Mouse (Mus musculus) left cerebral cortex, postnatal 36 days (tissue): ENCODE measurements at regions not wholly inside any gene's neighbourhood (a gene's known extent, or its start where the extent isn't known, plus 50 kb on each side); places are given as distances from the start of the nearest gene placed in this dataset.

Source experiments
- DNase-seq, 2 experiments: peaks; one replicate each; pipeline ENCODE4 v3.0.0; 2021 to 2022; ENCODE audit warnings: low spot score in 2 of 2, mixed read lengths in 1 of 2
- intact Hi-C: fragments of 180-260 bp; cut with DNase I; formaldehyde crosslinking; loops from one replicate; pipeline ENCODE4 v1.15.1; 2025

DNA sequence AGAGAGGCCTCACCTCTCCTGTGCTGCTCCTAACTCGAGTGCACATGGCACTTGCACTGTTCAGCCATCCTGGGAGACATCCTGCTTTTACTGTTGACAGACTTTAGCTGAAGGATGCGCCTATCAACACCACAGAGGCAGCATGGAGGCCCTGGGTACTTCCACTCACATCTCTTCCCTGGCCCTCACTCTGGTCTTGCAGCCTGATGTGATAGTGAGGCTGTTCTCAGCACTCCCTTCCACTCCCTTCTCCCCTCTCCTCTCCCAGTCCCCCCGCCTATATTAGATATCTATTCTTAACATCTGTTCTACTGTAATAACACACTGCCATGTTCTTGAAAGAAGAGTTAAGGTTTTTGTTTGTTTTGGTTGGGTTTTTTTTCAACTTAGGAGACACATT, 50.2 kb upstream of the Bod1 start:
- intact Hi-C loops: no loop called here
- no peak for DNase-seq

DNA sequence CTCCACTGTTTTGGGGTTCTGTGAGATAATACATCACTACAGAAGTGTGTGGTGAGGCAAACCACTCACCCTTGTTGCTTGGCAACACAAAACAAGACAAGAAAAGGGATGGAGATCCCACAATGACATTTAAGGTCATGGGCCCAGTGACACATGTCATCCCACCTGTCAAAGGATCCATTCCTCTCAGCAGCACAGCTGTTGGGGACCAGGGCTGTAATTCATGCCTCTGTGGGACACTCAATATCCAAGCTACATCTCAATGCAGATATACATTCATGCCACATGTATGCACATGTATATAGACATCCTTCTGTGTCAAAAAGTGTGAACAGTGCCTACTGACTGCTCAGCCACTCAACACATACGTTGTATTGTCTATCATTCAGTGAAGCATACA, 52.8 kb upstream of the Bod1 start:
- DNase-seq: no peak
- intact Hi-C loops: no loop called here

DNA sequence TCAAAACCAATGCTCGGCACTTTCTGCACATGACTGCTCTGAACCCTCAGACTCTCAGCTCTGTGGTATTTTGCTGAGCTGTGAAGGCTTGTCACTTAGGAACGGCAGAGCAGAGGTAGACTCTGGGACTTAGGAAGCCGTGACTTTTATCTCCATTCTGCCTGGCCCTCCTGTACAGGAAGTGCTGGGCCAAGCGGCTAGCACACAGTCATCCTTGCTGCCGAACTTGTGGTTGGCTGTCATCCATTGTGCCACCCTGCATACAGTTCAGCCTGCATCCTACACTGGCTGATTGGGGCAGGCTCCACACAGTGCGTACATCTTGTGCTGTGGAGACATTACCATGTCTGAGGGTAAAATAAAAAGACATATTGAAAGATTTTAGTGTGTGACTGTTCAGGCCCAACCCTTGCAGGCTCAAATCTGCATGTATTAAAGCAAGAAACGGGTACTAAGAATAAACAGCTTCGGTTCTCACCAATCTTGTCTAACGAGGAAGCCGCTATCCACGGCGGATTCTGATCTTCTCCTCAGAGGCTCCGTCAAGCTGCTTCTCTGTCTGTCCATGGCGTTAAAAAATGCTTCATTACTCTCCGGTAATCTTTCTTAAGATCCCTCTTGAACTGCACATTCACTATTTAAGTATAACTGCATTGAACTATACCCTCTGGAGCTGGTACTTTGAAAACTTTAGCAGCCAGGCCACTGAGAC, 54.4 kb upstream of the Bod1 start:
- DNase-seq: no peak
- intact Hi-C loops: no loop called here

DNA sequence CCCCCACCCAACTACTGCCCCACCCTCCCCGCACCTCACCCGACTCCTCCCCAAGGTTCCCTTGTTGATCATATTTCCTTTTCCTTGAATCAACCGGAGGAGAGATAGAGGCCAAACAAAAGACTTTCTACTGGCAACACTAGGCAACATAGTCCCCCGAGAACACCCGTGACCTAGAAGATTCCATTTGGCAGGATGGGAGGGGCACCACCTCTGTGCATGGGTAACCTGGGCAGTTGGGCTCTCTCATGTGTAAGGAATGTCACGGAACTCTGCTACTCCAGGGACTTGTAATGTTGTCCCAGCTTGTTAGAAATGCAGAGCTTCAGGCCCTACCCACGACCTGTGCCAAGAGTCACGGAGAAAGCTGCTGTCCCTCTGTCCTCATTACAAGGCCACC, 55.6 kb upstream of the Bod1 start:
- intact Hi-C loops: no loop called here
- DNase-seq: no peak

DNA sequence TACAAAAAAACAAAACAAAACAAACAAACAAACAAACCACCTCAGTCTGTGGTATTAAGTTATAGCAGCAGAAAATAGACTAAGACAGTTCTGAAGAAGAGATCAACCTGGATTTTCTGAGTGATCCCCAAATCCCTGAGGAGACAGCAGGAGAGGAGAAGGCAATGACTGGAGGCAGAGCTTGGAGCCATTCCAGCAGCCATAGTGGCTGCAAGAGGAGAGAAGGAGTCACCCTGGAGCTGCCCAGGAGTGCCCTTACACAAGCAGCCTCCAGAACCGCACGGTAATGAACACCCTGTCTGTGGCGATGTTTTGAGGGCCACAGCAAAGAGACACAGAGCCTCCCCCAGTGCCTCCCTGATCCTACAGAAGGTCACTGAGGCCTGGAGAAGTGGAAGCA, 58.0 kb upstream of the Bod1 start:
- intact Hi-C loops: no loop called here
- DNase-seq: no peak

DNA sequence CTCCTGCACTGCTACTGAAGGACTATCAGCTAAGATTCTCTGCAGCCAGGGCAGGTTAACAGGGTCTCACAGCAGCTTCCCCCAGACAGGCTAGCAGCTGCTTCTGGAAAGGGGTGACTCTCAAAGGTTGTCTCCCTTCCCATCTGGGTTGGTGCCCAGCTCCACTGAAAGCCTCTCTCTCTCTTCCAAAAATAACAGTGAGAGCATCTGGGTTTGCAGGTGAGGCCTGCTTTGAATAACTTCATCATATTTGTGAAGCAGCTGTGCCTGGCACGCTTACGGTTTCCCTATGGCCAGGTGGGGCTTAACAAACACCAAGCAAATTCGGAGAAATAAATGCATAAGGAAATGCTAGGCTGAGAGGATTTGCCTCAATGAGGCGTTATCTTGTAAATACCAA, 58.5 kb upstream of the Bod1 start:
- intact Hi-C loops: no loop called here
- DNase-seq: no peak

DNA sequence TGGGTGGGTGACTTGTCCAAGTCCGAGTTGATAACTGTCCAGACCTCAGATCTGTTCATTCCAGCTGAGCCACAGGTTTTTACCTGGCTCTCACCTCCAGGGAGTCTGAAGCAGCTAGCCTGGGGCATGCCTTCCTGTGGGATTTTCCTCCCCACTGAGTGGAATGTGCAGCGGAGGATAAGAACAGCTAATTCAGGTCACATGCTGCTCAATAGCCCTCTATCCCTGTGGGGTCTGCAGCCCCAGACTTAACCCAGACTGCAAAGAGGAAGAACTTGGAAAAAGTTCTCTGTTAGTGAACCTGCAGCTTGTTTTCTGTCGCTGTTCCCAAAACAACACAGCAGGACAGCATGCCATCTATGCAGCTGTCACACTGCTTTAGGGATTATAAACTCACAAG, 59.0 kb upstream of the Bod1 start:
- intact Hi-C loops: no loop called here
- no peak for DNase-seq

DNA sequence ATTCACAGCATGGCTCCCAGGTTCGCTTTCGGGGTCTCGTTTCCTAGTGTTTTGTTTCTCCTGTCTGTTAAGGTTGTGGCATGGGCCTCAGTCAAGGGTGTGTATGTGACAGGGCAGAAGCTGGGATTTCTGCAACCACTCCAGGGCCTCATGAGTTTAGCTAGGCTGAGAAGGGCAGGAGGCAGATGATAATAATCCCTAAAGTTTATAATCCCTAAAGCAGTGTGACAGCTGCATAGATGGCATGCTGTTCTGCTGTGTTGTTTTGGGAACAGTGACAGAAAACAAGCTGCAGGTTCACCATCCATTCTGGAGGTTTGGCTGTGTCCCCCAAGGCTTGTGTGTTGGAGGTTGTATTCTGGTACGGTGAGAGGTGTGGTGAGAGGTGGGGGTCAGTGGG, 59.8 kb upstream of the Bod1 start:
- DNase-seq: no peak
- intact Hi-C loops: no loop called here

DNA sequence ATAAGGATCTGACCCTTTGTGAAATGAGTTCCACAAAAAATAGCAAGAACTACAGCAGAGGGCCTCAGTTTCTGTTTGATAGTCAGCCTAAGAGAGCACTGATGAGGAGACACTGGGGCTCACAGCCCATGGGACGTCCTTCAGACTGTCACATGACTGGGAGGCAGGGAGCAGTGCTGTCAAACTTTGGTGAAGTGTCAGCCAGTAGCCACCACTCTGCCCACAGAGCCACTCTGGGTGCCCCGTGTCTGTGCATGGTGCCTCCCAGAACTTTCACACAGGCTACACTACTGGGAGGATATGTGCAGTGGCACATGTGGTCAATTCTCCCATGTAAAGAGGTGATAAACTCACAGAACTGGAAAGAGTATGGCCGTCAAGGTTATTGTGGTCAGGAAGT, 60.7 kb upstream of the Bod1 start:
- intact Hi-C loops: no loop called here

DNA sequence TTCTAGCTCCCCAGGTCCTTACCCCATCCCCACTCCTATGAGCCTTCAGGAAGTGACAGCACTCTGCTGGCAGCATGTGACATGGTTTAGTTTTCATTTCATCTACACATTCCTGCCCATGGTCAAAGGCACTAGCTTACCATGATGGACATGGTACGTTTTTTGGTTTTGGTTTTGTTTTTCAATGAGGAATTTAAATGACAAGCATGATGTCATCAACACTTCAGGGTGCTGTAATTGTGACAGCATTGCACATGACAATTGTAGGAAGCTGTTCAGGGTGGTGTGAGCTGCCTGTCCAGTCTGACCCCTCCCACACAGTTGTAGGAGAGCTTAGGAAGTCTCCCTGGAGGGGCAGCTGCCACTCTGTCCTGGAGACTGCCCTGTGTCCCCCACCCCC, 61.3 kb upstream of the Bod1 start:
- no peak for DNase-seq
- intact Hi-C loops: no loop called here

More for the DNA sequence above, 60.7 kb upstream of the Bod1 start:
- no peak for DNase-seq

DNA sequence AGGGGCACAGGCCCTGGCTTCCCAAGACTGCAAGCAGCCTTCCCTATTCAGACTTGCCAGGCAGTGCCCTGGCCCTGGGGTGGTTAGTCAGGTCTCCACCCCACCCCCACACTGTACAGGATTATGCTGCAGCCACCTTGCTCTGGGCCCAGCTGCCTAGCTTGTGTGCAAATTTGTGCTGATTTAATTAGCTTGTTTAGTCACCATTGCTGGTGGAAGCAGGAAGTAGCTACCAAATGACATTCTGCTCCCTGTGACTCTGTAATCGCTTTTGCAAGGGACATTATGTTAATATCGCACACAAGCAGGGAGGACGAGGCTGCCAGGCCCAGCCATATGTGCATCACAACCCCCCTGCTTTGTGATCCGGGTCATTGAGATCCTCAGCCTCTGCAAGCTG, 62.4 kb upstream of the Bod1 start:
- DNase-seq: no peak
- intact Hi-C loops: no loop called here

DNA sequence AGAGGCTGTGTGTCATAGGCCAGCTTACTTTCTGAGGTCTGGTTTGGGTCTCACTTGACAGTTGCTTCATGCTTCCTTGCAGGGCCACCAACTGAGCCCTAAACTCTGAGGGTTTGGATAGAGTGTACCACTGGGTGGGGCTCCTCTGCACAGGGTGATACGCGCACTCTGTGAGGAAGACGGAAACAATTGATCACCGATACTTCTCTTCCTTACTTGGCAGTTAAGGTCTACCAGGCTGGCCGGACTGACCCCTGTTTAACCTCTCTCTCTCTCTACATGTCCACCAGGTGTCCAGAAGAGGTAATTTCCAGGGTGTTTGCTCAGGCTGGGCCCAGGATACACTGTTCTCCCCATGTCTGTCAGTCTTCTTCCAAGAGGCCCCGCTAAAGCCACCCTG, 63.6 kb upstream of the Bod1 start:
- intact Hi-C loops: no loop called here

DNA sequence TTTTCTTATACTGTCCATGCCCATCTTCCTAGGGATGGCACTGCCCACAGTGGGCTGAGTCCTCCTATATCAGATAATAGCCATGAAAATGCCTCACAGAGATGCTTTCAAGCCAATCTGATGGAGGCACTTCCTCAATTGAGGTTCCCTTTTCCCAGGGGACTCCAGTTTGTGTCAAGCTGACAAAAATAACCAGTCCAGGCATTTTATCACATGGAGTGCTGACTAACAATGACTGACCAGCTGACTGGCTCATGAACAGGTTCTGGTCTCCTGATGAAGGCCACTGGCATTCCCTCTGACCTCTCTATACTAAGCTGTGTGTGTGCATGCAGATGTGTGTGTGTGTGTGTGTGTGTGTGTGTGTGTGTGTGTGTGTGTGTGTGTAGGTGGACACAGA, 64.4 kb upstream of the Bod1 start:
- intact Hi-C loops: no loop called here
- no peak for DNase-seq

More for the DNA sequence above, 63.6 kb upstream of the Bod1 start:
- DNase-seq: no peak

DNA sequence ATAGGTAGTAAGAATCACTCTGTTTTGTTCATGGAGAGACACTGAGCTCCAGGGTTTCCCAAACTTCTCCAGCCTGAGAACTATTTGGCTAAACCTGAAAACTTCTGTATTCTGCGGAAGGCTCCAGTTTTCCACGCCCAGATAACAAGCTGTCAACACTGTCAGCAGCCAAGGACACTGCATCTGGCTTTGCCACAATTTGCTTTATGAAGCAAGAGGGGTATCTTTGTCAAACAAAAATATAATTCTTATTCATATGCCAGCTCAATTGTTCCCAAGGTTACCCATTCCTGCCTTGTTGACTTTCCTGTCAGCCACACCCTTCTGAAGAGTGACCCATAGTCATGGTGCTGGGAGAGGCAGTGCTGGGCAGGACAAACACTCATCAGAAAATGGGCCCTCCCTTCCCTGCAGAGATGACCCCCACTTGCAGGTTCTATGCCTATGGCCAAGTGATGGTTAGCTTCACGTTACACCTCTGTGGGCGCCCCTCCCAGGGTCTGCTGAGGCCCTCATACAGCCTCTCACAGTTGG, 64.9 kb upstream of the Bod1 start:
- no peak for DNase-seq
- intact Hi-C loops: no loop called here

DNA sequence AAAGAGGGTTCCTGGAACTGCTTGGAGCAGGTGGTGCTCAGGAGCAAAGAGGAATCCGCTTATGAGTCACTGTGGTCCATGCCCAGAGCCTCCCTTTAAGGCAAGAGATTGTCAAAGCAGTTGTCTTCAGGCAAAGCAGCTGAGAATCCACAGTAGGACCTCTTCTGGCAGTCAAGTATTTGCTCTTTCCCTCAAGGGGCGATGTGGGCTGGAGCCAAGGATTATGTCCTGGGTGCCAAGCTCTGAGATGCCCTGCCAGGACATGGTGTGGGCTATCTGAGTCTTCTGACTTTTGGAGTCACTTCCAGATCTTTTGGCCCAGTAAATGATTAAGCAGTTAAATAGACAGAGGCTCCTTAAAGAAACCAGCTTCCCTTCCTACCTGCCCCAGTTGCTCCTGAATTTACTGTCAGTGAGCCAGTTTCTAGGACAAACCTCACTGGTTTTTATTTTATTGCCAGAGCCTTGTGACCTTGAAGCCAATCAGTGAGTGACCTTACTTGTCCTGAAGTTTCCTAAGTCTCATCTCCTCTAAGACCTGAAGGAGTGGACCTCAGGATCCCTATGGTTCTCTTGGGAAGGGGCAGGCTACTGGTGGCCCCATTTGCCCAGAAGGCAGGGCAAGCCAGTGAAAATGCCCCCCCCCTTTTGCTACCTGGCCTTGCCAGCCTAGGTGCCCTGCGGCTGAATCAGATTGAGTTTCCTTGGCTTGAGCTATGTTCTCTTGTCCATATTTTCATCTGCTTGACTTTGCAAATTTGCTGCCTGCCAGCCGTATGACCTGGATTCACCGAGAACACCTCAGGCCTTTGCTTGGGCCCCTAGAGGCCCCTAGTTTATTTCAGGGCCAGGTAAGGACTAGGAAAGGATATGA, 66.7 kb upstream of the Bod1 start:
- no peak for DNase-seq
- intact Hi-C loops: no loop called here

DNA sequence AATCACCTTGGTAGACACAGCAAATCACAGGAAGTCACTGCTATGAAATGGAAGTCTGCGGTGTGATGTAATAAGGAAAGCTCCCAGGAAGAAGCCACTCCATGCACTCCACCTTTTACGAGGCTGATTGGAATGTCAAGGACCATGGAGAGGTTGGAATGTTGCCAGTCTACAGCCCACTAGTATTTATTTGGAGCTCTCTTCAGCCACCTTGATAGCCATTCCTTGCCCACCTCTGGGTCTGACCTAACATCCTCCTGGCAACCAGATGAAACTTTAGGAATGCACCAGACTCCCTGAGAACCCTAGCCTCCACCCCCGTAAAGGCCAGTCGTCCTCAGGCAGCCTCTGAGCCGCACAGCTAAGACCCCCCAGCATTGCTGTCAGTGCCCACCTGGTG, 68.7 kb upstream of the Bod1 start:
- DNase-seq: no peak
- intact Hi-C loops: no loop called here

DNA sequence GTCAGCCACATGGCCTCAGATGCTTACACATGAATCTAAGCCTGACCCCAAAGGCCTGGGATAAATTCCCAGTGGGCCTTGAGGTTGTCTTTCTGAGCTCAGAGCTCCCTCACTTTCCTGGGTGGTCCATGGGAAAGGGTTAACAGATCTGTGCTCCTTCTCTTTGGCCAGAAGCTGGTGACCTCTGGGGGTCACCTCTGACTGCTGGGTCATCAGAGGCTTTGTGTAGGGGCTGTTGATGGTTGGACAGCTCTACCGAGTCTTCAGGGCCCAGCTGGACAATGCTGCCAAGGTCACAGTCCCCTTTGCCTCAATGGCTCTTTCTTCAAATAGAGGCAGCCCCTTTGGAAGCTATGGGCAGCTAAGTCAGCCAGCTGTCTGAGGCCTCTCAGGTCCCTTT, 70.5 kb upstream of the Bod1 start:
- intact Hi-C loops: no loop called here
- no peak for DNase-seq

DNA sequence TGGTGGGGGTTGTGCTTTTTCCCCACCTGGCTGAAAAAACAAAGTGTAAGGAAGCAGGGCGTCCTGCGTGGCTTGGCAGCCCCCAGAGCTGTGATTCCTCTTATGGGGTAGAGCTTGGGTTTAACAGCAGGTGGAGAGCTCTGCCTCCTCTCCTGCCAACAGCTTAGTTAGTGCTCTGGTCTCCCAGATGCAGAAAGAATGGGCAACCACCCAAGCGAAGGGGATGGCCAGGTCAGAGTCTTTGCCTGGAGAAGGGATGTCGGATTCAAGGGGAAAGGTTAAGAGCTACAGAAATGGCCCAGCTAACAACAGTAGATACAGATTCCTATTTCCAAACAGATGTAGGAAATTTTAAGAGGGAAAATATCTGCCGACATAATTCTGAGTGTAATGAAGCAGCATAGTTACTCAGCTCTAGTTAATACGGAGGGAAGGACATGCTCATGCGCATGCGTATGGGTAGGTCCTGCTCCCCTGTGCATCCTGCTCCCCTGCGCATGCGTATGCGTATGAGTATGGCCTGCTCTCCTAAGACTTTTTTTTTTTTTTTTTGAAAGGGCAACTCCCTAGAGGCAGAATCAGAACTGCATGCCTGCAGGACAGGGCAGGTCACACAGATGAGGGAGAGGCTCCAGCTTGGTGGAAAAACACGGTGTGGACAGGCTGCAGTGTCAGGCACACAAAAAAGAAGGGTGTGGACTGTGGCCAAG, 72.5 kb upstream of the Bod1 start:
- DNase-seq: no peak
- intact Hi-C loops: no loop called here

DNA sequence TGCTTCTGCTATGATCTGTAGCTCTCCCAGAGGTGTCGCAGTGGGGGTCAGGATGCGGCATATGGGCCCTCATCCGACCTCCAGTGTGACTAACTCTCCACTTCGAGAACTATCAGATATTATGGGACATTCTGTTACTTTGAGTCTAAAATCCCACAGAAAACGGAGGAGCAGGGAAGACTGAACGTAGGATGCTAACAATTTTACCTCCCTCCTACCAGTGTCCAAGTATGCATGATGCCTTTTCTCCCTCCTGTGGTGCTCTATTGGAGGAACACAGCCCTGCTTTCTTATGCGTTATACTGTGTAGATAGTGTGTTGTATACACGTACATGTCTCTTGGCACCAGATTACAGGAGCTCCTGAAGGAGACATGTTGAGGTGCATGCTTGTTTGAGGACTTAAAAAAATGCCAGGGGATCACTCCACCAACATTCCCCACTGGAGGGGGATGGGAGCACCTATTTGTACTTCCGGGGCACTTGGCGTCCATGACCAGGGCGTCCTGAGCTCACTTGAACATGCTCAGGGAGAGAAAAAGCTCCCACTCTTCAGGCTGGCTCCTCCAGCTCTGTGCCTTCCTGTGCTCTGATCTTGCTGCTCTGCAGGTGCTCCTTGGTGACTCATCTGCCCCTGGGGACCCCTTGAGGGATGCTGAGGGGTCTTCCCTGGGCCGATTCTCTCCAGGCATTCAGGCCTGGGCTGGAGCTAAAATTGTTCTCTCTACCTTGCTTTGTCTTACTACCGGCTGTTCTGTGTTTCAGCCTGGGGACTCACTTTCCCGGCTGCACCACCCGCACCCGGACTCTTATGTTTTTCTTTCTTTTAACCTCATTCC, 73.6 kb upstream of the Bod1 start:
- DNase-seq: no peak
- intact Hi-C loops: no loop called here

DNA sequence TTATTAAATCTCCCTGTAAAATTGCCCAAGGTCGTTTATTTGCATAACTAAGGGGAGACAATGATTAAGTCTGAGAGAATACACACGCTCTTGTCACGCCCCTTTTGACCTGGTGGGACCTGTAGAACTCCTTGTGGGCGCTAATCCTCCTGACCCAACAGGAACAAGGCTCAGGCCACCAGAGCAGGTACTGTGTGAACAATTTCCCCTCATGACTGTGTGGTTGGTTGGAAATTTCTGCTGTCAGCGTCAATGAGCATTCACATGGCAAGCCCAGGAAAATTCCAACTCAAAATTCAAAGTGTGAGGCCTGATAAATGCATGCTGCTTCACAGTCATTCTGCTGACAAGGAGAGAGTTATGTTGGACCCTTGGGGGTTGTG, 74.2 kb upstream of the Bod1 start:
- DNase-seq: no peak
- intact Hi-C loops: no loop called here
